Mouse (Mus musculus): ENCODE measurements at regions not wholly inside any gene's neighbourhood (a gene's known extent, or its start where the extent isn't known, plus 50 kb on each side); places are given as distances from the start of the nearest gene placed in this dataset.

DNA sequence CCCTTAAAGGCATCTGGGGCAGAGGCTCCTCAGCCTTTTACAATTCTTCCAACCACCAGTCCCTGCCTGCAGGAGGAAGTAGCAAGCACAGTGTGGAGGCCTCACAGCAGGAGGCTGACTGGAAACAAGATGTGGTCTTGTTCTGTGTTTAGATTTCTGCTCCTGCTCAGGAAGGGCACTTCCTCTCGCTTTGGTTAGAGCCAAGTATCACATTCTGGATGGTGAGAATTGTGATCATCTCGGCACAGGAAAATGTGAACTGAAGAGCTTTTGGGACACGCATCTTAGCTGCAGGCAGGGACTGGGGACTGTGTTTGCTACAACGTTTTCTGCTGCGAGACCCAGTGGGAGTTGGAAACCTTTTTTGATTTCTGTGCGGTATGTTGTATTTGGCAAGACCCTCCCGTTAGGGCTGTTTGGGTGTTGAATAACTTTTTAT, 103.2 kb downstream of the Snx18 start:
- Histone ChIP-seq H3K36me3 (ENCODE audit: control insufficient read depth, insufficient read depth, low read length) (no peaks in the 10 kb centered on the region), H3K4me1 (ENCODE audit: control insufficient read depth, insufficient read depth, insufficient read length, low read length) (peaks cover 2% of the 10 kb centered on the region; the same call in 1 of the 2 replicates), H3K4me3 (ENCODE audit: low read depth, low read length) (no peak overlapping the region), H3K27me3 (ENCODE audit: control insufficient read depth, insufficient read depth, low read length) (no peaks in the 10 kb centered on the region), H3K27ac (ENCODE audit: insufficient read depth, low read depth, low read length) (0 out of 2 replicates have a peak overlapping the region, but pooled peaks have one; percentile 32)
- TF ChIP-seq CTCF (IDR thresholded peaks at IDR 0.05; ENCODE audit: extremely low read depth, insufficient read length, insufficient replicate concordance, low read depth, low read length) (no peak), POLR2A (IDR thresholded peaks at IDR 0.05; ENCODE audit: low read depth, low read length) (no peak)
- 64% methylated on average over 7 of the region's 7 CpGs for WGBS

DNA sequence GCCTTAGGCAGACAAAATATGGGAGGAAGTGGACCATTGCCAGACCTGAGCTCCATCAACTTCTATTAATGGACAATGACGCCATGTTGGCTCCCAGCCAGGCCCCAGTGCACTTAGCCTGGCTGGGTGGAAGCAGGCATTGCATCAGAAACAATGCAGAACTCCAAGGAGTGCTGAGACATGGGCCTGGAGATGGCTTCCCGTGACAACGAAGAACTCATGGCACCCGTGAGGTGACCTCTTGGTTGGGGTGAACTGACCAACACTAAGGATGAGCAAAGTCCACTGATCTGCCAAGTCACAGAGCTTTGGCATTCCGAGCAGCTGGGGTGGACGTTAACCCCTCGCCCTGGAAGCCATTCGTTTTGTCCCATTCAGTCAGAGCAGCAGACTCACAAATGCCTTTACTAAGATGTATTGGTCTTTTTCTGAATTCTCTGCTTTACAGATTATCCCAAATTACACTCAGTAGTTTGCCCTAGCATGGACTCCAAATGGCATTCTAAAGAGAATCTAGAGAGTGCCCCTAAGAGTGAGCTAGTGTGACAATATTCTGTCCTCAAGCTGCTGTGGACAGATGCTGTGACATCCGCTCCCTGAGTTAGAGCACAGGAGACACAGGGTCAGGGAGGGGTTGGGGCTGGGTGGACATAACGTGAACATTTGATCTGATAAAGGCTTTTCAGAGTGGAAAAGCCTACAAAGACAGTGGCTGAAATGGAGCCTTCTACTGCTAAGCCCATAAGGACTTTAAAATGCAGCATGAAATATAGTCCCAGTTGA, 108.8 kb downstream of the Snx18 start:
- no peak overlapping the region for H3K4me3 ChIP-seq (ENCODE audit: low read depth, low read length)
- no peak for TF ChIP-seq CTCF (IDR thresholded peaks at IDR 0.05; ENCODE audit: extremely low read depth, insufficient read length, insufficient replicate concordance, low read depth, low read length)
- TF ChIP-seq POLR2A (IDR thresholded peaks at IDR 0.05; ENCODE audit: low read depth, low read length), result no peak
- 57% methylated on average over 10 of the region's 10 CpGs for WGBS

DNA sequence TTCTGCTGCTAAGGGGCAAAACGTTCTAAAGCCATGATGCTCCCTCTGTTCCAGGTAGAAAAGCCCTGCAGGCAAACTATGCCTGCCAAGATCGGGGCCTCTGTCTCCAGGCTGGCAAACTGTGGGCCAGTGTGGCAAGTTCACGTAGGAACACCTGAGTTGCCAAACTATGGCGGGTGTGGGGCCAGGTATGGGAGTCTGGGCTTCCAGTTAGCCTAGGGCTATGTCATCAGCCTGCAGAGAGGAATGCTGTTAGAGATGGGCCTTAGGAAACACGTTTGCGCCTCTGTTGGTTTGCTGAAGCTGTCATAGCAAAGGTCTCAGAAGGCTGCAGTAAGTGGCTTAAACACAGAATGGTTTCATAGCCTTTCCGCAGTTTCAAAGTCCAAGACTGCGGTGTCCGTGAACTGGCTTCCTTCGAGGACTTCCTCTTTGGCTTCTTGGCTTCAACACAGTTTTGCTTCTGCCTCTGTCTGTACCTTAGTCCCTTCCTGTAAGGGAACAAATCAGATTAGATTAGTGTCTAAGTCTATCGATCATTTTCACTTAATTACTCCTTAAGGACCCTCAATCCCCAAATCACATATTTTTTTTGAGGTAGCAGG, 110.1 kb downstream of the Snx18 start:
- WGBS, result 48% methylated on average over 11 of the region's 11 CpGs
- H3K4me1 ChIP-seq (ENCODE audit: control insufficient read depth, insufficient read depth, insufficient read length, low read length), result peaks cover 3% of the 10 kb centered on the region
- H3K36me3 ChIP-seq (ENCODE audit: control insufficient read depth, insufficient read depth, low read length), result no peaks in the 10 kb centered on the region
- H3K27me3 ChIP-seq (ENCODE audit: control insufficient read depth, insufficient read depth, low read length), result no peaks in the 10 kb centered on the region
- no peak overlapping the region for H3K27ac ChIP-seq (ENCODE audit: insufficient read depth, low read depth, low read length)
- no peak overlapping the region for H3K4me3 ChIP-seq (ENCODE audit: low read depth, low read length)
- TF ChIP-seq POLR2A (IDR thresholded peaks at IDR 0.05; ENCODE audit: low read depth, low read length) (no peak), CTCF (IDR thresholded peaks at IDR 0.05; ENCODE audit: extremely low read depth, insufficient read length, insufficient replicate concordance, low read depth, low read length) (no peak)

More for the DNA sequence above, 108.8 kb downstream of the Snx18 start:
- H3K36me3 ChIP-seq (ENCODE audit: control insufficient read depth, insufficient read depth, low read length), result no peaks in the 10 kb centered on the region
- H3K27me3 ChIP-seq (ENCODE audit: control insufficient read depth, insufficient read depth, low read length), result no peaks in the 10 kb centered on the region
- H3K27ac ChIP-seq (ENCODE audit: insufficient read depth, low read depth, low read length), result no peak overlapping the region
- H3K4me1 ChIP-seq (ENCODE audit: control insufficient read depth, insufficient read depth, insufficient read length, low read length), result peaks cover 3% of the 10 kb centered on the region

DNA sequence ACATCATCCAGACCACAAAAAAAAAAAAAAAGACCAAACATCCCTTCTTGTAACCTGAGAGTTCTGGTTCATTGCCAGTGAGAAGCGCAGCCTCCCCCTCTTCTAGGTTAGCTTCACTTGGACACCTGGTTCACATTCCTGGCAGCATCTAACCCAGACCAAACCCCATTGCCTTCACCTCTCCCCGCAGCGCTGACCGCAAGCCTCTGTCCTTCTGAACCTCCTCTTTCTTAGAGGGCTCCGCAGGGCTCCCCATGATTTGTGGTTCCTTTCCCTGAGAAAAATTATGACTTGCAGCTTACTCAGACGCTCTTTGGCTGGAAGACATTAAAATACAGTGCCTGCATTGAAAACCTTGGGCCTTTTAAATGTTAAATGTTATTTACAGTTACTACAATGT, 115.8 kb downstream of the Snx18 start:
- H3K27me3 ChIP-seq (ENCODE audit: control insufficient read depth, insufficient read depth, low read length), result no peaks in the 10 kb centered on the region
- H3K4me1 ChIP-seq (ENCODE audit: control insufficient read depth, insufficient read depth, insufficient read length, low read length), result no peaks in the 10 kb centered on the region
- 89% methylated on average over 6 of the region's 6 CpGs for WGBS
- H3K36me3 ChIP-seq (ENCODE audit: control insufficient read depth, insufficient read depth, low read length), result no peaks in the 10 kb centered on the region
- no peak overlapping the region for H3K4me3 ChIP-seq (ENCODE audit: low read depth, low read length)
- H3K27ac ChIP-seq (ENCODE audit: insufficient read depth, low read depth, low read length), result no peak overlapping the region
- no peak for TF ChIP-seq POLR2A (IDR thresholded peaks at IDR 0.05; ENCODE audit: low read depth, low read length)
- no peak for TF ChIP-seq CTCF (IDR thresholded peaks at IDR 0.05; ENCODE audit: extremely low read depth, insufficient read length, insufficient replicate concordance, low read depth, low read length)

GRCm38 (mm10) chr13:113502059-113502458, 116.3 kb downstream of the Snx18 start:
- Histone ChIP-seq H3K4me3 (ENCODE audit: low read depth, low read length) (no peak overlapping the region), H3K27me3 (ENCODE audit: control insufficient read depth, insufficient read depth, low read length) (no peaks in the 10 kb centered on the region), H3K36me3 (ENCODE audit: control insufficient read depth, insufficient read depth, low read length) (no peaks in the 10 kb centered on the region), H3K4me1 (ENCODE audit: control insufficient read depth, insufficient read depth, insufficient read length, low read length) (no peaks in the 10 kb centered on the region), H3K27ac (ENCODE audit: insufficient read depth, low read depth, low read length) (no peak overlapping the region)
- 55% methylated on average over 3 of the region's 3 CpGs for WGBS
- TF ChIP-seq POLR2A (IDR thresholded peaks at IDR 0.05; ENCODE audit: low read depth, low read length) (no peak), CTCF (IDR thresholded peaks at IDR 0.05; ENCODE audit: extremely low read depth, insufficient read length, insufficient replicate concordance, low read depth, low read length) (no peak)

DNA sequence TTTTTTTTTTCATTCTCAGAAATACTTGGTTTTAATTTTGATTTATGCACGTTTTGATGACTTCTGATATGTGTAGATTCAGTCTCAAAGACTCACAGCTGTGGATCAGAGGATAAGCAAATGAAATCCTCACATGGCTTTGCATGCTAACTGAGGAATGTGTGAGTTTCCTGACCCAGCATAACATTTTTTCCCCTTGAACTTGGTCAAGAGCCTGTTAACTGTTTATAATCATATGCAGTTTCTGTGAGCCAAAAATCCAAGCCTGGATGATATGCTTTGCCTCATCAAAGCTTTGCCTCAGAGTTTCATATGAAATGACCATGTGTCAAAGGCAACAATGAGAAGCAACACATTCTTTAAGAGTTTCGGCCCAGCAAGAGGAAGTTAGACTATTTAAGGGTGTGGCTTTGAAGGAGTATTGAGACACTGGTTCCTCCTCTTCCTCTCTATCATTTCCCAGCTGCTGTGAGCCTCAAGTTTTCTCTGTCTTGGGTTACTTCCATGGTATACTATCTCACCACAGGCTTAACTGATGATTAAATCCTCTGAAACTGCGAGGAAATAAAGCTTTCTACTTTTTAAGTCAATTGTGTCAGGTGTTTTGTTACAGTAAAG, 117.9 kb downstream of the Snx18 start:
- no peaks in the 10 kb centered on the region for H3K27me3 ChIP-seq (ENCODE audit: control insufficient read depth, insufficient read depth, low read length)
- 61% methylated on average over 3 of the region's 3 CpGs for WGBS
- TF ChIP-seq POLR2A (IDR thresholded peaks at IDR 0.05; ENCODE audit: low read depth, low read length) (no peak), CTCF (IDR thresholded peaks at IDR 0.05; ENCODE audit: extremely low read depth, insufficient read length, insufficient replicate concordance, low read depth, low read length) (no peak)
- no peak overlapping the region for H3K27ac ChIP-seq (ENCODE audit: insufficient read depth, low read depth, low read length)
- H3K36me3 ChIP-seq (ENCODE audit: control insufficient read depth, insufficient read depth, low read length), result no peaks in the 10 kb centered on the region
- no peaks in the 10 kb centered on the region; the same call in 1 of the 2 replicates for H3K4me1 ChIP-seq (ENCODE audit: control insufficient read depth, insufficient read depth, insufficient read length, low read length)
- H3K4me3 ChIP-seq (ENCODE audit: low read depth, low read length), result no peak overlapping the region
